Mouse (Mus musculus) bone marrow, adult 2 months (tissue): ENCODE data around the gene Syt15.

Experiments
- CTCF ChIP-seq: fragments of 200-500 bp; IDR thresholded peaks from 2 replicates; pipeline ENCODE4 v1.5.1; 2011; ENCODE audit warnings: low read length, control low read depth; ENCODE audit not compliant: control insufficient read depth, insufficient read depth
- POLR2A ChIP-seq: fragments of 200-500 bp; IDR thresholded peaks from 2 replicates; pipeline ENCODE4 v1.6.1; 2011; ENCODE audit warnings: low read depth, mild to moderate bottlenecking, control low read depth, low read length, borderline replicate concordance; ENCODE audit not compliant: control insufficient read depth

DNA sequence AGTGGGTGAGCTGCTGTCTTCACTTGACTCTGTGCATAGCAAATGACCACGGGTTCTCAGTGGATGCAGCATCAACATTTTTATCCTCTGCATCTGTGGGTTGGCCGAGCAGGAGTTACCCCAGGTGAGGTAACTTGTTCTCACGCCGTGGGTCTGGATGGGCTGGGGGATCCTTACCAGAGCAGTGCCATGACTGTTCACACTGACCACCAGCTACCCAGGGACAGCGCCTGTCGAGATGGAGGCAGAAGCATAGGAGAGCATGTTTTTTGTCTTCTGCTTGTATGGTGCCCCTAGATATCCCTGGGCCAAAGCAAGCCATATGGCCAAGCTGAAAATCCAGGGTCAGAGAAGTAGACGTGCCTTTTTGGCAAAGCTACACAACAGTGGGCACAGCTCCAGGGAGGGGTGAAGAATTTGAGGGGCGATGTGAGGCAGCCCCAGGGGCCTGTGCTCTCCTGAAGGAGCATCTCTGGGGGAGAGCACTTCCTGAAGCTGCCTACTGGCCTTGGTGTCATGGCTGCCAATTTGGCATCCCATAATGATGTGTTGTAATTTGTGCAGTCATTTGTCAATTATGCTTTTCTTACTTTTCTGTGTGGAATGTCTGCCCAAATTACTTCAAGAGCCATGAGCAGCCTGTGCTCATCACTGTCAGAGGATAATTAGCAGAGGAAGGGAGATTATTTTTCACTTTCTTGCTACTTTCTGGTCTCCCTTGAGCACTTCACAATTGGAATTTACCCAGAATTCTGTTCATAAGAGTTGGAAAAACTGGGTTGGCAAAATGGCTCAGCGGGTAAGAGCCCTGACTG, 13.7 kb downstream of the Syt15 start:
- TF ChIP-seq POLR2A (no peak), CTCF (no peak)
